Mouse (Mus musculus): ENCODE data around the gene Nufip2. TPM values are rescaled to one million over a fixed set of nuclear protein-coding genes. Genes with fewer than 3 reads are reported as not detected.

The Nufip2 gene
- polyA plus RNA-seq, 1 experiment from 2014 or later, result 2.7 TPM

DNA sequence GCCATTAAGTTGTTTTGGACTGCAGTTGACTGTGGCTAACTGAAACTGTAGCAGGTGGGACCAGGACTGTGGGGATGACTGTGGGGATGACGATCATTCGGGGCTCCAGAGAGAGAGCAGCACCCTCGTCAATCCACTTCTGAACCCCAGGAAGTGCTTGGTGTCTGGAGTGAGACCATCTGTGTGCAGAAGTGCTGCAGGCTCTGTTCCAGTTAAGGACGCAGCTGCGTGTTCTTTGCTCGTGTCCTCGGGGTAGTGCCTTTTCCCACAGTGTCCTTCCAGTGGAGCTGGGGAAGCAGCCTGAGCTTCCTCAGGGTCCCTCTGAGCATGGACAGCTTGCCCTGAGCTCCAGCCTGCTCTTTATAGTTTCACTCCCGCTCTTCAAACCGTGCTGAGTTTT, 104.3 kb downstream of the Nufip2 start:
- Histone ChIP-seq H3K4me3 (0 out of 2 replicates have a peak overlapping the region, but pooled peaks have one; percentile 13), H3K27ac (peak overlapping the region; percentile 93), H3K9ac (peak overlapping the region; percentile 67), H3K27me3 (replicated peaks) (no peaks in the 10 kb centered on the region), H3K36me3 (peaks cover 11% of the 10 kb centered on the region; the same call in 1 of the 2 replicates), H3K9me3 (replicated peaks) (no peaks in the 10 kb centered on the region), H3K4me1 (peaks cover 86% of the 10 kb centered on the region), H3K4me2 (peak overlapping the region; percentile 75)
- 23% methylated on average over 9 of the region's 9 CpGs for WGBS (ENCODE audit: insufficient replicate concordance)
- ATAC-seq, result no peak

- Histone ChIP-seq H3K4me1 (peaks cover 76% of the 10 kb centered on the region), H3K36me3 (peaks cover 11% of the 10 kb centered on the region; the same call in 1 of the 2 replicates)
- ATAC-seq, result no peak
These were observed 105.3 kb downstream of the Nufip2 start for GRCm38 (mm10) chr11:77791241-77791727.

More at GRCm38 (mm10) chr11:77791241-77791727, 105.3 kb downstream of the Nufip2 start:
- Histone ChIP-seq H3K4me3 (0 out of 2 replicates have a peak overlapping the region, but pooled peaks have one; percentile 16), H3K9me3 (replicated peaks) (no peaks in the 10 kb centered on the region), H3K27ac (peak overlapping the region; percentile 93), H3K27me3 (replicated peaks) (no peaks in the 10 kb centered on the region), H3K9ac (peak overlapping the region; percentile 67), H3K4me2 (peak overlapping the region; percentile 75)
- 28% methylated on average over 8 of the region's 8 CpGs for WGBS (ENCODE audit: insufficient replicate concordance)

Other genes starting within 250 kb of the Nufip2 start
- not detected in 2 replicates for gene Coro6, start 223.7 kb upstream of the Nufip2 start, polyA plus RNA-seq (2016; fragmentation: Nextera tagmentation; extraction: Ambion mirVana)
- gene Ankrd13b, start 196.5 kb upstream of the Nufip2 start, polyA plus RNA-seq (2016; fragmentation: Nextera tagmentation; extraction: Ambion mirVana), result 2.1 and 2.5 TPM in 2 replicates
- 3.1 and 3.2 TPM in 2 replicates for gene Git1, start 192.6 kb upstream of the Nufip2 start, polyA plus RNA-seq (2016; fragmentation: Nextera tagmentation; extraction: Ambion mirVana)
- 3.0 and 3.6 TPM in 2 replicates for gene Abhd15, start 171.0 kb upstream of the Nufip2 start, polyA plus RNA-seq (2016; fragmentation: Nextera tagmentation; extraction: Ambion mirVana)
- 9.3 and 11.1 TPM in 2 replicates for gene Trp53i13, start 170.2 kb upstream of the Nufip2 start, polyA plus RNA-seq (2016; fragmentation: Nextera tagmentation; extraction: Ambion mirVana)
- 0.12 and 0.19 TPM in 2 replicates for gene Gm10392, start 167.0 kb upstream of the Nufip2 start, polyA plus RNA-seq (2016; fragmentation: Nextera tagmentation; extraction: Ambion mirVana)
- 6.1 and 6.7 TPM in 2 replicates for gene Taok1, start 78.3 kb upstream of the Nufip2 start, polyA plus RNA-seq (2016; fragmentation: Nextera tagmentation; extraction: Ambion mirVana)
- not detected in 2 replicates for gene Cryba1, start 39.1 kb downstream of the Nufip2 start, polyA plus RNA-seq (2016; fragmentation: Nextera tagmentation; extraction: Ambion mirVana)
- gene Myo18a, start 77.1 kb downstream of the Nufip2 start, polyA plus RNA-seq (2016; fragmentation: Nextera tagmentation; extraction: Ambion mirVana), result 28.8 and 30.3 TPM in 2 replicates
- gene Gm10277, start 101.6 kb downstream of the Nufip2 start, polyA plus RNA-seq (2016; fragmentation: Nextera tagmentation; extraction: Ambion mirVana), result 1.2 and 1.6 TPM in 2 replicates
- gene Pipox, start 207.9 kb downstream of the Nufip2 start, polyA plus RNA-seq (2016; fragmentation: Nextera tagmentation; extraction: Ambion mirVana), result 6.7 and 7.2 TPM in 2 replicates
- gene Sez6, start 244.6 kb downstream of the Nufip2 start, polyA plus RNA-seq (2016; fragmentation: Nextera tagmentation; extraction: Ambion mirVana), result 0.05 TPM in 1 of 2 replicates, not detected in the other